Mouse (Mus musculus) R1 (cell line): ENCODE results near the gene Rfx4.

Source experiments
- DNase-seq: peaks from one replicate; pipeline ENCODE4 v3.0.0-alpha.2; 2018; ENCODE audit warnings: low read depth, low spot score

Gene Rfx4

DNA sequence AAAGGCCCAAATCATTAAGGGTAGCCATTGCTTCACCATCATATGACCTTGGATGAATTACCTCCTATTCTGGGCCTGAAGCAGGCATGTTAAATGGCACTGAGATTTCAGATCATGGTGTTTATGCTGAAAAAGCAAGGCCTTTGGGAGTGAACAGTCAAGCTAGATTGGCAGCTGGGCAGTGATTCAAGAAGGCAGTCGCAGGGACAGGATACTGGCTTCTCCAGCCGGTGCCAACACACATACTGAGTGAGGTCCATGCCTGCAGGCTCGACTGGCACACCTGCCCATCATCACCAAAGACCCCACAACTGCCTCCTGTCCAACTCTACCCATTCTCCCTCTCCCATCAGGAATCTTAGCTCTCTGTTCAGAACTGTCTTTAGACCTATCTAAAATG is 152.6 kb downstream of the Rfx4 start:
- DNase-seq, result no peak

DNA sequence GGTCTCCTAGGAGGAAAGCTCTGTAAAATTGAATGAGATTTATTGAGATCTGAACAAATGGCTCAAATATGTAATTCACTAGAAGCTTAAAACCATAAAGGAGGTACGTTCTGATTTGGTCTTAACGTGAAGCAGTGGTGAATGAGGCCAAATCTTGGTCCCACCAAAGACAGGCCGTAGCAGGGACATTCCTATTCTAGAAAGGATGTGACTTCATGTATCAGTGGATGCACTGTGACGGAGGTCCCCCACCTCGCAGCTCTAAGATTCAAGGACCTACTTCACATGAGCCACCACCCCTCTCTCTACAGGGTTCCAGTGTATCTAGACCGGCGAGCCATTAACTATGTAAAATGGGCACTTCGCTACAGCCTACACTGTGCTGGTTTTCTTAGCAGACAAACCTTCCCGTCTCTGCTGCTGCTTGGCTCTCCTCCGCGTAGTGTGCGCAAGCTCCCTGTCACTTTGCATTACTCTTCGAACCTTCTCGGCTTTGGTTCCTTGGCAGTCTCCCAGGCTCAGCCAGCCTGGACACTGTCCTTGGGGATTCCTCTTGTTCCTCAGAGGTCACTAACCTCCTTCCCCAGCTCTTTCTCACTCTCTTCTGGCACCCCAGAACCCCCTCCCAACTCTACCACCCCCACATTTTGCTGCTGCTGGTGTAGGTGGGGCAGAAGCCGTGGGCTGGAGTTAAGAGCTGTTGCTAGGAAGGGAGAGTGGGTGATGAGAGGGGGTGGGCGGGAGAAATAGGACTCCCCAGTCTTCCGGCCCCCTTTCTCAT is 153.3 kb downstream of the Rfx4 start:
- peak; percentile 66 for DNase-seq

DNA sequence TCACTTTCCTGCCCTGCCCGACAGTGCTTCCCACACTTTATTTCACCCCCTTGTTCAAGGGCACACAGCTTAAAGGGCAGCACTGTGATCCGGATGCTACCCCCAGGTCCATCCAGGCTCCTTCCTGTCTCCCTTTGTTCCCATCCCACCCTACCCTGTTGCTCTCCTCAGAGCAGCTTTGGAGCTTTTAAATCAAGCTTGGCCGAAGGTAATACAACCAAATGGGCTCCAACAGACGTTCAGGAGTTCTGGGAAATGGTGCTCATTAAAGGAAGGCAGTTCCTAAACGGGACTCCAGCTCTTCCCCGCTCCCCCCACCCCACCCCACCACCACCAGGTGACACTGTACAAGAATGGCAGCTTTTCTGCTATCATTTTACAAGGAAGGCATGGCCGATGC is 154.3 kb downstream of the Rfx4 start:
- DNase-seq, result peak; percentile 92

DNA sequence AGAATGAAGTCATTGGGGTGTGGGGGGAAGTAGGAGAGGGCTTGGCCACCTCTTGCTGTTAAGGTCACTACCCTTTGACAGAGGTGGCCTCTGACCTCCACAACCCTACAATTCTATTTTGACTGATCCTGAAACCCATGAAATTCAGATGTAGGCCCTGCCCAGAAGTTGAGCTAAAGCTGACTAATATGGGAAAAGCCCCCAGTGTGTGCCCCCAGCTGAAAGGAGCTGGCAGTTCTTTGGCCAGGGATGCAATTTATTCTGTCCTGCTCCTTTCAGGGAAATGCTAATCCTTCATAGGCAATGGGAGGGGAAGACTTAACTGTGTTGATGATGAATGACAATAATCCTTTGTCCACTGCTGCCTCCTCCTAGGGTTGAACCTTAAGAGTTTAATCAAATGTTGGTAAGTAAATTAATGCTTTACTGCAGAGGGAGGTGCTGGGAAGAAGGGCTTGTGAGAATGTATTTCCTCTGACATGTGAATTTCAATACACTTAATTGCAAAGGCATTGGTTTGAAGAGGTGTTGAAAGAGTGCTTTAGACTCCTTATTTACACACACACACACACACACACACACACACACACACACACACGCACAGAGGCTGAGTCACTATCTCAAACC is 155.0 kb downstream of the Rfx4 start:
- DNase-seq, result peak; percentile 96

DNA sequence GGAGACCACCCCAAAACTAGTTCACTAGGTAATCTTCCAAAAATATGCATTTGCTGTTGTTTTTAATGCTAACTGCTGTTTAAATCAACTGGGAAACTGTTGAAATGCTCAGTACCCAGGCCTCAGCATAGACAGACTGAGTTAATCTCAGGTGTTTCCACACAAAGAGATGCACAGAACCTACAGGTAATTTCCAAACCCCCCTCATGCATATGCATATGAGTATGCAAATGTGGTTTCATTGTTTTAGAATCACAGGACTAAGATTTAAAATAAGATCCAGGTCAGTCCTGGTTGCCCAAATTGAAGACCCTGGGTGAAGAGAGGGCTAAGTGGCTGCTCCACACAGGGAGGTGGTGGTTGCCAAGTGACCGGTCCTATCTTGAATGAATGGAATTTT is 157.3 kb downstream of the Rfx4 start:
- DNase-seq, result no peak

DNA sequence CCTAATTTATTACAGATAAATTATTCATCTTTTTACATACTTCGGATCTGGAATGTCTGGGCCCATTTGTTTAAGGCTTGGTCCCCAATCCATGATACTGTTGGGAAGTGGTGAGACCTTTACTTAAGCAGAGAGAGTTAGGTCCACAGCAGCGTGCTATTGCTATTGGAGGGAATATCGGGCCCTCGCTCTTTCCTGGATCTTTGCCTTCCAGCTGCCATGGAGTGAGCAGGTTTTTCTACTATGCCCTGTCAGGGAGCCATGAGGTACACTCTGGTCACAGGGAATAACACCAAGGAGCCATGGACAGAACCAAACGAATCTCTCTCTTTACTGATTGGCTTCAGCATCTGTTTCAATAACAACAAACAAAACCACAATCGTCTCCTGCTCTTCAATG is 159.6 kb downstream of the Rfx4 start:
- no peak for DNase-seq

DNA sequence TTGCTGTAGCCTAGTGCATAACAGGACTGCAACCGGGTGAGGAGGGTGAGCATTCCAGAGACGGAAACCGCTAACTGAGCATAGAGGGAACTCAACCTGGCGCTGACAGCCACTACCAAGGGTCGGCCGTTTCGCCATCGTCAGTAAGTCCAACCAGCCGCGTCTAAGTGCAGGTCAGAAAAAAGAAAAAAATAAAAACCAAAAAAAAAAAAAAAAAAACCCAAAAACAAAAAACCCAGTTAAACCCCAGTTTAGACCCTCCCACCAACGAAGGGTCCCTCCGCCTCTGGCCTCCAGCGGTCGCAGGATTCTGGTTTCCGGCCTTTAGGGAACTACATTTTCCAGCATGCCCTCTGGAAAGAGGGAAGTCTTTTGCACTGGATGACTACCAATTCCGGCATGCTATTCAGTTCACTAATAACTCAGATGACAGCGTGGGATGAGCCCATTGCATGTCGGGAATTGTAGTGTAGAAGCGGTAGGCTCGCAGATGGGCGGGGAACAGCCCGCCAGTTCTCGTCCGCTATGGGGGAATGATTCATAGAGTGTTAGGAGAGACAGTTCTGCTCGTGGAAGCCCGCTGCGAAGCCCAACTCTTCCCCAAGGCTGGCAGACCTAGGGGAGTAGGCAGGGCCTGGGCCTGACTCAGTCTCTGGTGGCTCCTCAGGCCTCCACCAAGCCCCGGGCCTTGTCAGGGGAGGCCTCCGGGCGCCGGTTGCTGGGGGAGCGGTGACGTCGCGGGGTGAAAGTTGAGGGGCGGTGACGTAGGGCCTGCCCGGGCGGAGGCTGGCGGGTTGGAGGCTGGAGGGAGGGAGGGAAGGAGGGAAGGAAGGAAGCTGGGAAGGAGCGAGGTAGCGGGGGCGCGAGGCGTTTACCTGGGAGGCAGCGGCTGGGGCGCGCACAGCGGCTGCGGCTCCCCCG is 161.2 kb downstream of the Rfx4 start, which contains the start of gene Ric8b:
TSS of gene Ric8b (plus strand) at position 807 of the 921 bp plus-strand sequence.
- peak; percentile 100 for DNase-seq

DNA sequence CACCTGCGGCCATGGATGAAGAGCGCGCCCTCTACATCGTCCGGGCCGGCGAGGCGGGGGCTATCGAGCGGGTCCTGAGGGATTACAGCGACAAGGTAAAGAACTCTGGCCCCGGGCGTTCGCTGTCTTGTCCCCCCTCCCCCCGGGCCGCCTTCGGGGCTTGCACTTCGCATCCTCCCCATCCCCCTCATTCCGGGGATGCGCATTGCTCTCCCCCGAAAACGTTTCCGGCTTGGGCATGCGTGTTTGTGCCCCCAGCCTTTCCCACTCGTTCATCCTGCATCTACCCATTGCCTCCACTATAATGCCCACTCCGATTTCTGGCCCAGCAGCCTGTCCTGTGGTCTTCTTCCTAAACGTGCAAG is 161.9 kb downstream of the Rfx4 start:
- no peak for DNase-seq

DNA sequence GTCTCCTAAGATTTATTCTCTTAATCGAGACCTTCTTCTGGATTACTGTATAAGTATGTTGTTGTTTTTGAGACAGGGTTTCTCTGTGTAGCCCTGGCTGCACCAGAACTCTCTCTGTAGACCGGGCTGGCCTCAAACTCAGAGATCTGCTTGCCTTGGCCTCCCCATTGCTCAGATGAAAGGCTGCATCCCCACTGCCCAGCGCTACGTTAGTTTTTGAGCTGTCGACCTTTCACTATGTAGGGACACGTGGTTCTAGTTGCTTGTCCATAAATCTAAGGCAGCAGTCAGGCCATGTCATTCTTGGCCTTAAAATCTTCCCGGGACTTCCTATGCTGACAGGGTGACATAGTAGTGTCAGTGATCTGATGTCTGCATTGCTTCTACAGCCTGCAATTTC is 170.5 kb downstream of the Rfx4 start:
- DNase-seq, result no peak

DNA sequence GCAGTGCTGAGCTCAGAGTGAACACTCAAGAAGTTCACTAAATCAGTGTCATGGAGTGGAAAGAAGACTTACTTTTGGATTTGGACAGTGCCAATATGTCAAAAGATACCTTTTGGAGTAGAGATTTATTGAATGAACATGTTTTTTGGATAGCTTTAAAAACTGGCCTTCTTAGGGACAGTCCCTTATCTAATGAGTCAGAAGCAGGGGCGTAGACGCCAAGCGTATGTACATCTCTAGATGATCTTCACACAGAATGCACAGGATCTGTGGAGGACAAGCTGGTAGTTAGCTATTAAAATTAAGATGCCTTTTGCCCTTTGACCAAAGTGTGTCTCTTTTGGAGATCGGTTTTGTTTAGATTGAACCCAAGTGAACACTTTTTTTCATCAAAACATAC is 171.0 kb downstream of the Rfx4 start:
- no peak for DNase-seq

DNA sequence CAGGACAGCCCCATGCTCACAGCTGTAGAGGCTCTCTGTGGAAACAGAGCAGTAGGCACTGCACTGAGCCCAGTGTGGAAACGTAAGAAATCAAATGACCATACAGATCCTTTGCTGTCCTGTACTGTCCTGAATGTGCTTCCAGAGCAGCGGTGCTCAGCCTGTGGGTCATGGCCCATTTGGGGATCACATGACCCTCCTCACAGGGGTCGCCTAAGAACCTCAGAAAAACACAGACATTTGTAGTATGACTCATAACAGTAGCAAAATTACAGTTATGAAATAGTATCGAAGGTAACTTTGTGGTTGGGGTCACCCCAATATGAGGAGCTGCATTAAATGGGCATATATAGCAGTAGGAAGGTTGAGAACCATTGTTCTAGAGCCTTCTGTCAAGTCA is 172.6 kb downstream of the Rfx4 start:
- DNase-seq, result no peak

DNA sequence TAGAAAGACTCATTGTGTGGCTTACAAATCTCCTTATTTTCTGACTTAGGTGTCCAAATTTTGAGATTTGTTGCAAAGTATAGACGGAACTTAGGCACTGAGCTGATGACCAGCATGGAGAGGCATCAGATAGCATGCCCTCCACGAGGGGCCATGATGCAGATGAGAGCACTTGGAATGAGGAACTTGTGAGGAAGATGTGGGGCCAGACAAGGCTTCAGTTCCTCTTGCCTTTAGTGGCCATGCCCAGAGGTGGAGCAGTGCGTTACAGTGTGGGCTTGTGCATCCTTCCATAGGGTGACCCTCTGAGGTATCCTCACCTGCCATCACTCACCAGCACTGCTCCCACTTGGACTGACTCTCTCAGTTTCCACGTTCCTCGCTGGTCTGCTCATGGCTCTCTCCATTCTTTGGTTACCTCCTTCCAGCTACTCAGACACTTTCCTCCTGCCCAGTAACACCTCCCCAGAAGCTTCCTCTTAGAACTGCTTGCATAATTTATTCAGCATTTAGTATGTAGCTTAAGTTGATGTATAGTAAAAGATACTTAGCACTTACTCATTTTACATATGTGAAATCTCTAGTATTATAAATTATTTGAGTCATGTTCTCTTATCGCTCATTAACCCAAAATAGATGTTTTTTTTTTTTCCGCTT is 179.8 kb downstream of the Rfx4 start:
- DNase-seq, result no peak

DNA sequence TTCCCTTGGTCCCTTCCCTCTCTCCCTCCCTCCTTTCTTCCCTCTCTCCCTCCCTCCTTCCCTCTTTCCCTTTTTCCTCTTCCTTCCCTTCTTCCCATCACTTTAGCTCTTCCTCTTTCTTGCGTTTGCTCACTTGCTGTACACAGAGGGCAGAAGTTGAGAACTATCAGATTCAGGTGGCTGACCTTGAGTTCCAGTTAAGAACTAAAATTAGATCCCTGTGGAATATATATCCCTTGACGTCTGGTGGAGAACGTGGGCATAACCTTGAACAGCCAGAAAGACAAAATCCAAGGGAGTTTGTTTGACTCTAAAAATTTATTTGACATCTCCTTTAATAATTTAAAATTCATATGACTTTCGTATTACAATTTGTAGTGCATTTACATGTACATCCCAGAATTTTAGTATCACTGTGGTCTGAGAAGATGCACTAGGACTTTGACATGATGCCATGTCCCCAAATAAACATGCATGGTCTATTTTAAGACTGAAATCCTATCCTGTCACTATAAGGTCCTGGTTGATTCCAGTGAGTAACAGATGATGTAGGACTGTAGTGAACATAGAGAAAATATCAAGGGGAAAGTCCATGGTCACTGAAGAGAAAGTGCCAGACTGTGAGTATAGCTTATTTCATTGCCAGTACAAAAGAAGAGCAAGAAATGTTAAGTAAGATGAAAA is 181.1 kb downstream of the Rfx4 start:
- no peak for DNase-seq

DNA sequence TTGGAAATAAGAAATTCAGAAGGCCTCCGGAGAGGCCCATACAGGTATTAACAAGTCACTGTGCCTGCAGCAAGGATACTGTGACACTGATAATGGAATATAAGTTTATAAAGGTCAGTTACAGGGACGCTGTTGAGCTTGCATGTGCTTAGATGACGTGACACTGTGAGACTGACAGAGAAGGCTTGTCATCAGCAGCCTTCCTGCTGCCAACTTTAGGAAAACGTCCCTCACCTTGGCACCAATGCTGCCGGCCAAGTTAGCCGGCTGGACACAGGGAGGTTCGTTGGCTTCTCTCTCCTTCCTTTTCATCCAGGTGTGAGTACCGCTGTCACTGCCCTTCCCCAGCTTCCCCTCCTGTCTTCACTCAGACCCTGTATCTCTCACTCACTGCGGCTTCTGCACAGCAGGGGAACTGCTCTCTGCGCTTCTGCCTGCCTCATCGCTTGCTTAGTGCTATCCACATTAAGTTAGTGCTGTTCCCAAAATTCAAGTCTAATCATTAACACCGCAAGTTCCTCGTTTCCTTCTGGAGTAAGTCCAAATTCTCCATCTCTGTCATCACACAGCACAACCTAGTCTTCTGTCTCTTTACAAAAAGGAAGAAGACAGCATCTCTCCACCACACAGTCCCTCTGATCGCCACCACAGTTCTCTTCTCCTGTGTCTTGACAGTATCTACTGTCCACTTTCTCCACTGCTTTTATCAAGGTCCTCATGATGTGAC is 182.4 kb downstream of the Rfx4 start:
- DNase-seq, result no peak

DNA sequence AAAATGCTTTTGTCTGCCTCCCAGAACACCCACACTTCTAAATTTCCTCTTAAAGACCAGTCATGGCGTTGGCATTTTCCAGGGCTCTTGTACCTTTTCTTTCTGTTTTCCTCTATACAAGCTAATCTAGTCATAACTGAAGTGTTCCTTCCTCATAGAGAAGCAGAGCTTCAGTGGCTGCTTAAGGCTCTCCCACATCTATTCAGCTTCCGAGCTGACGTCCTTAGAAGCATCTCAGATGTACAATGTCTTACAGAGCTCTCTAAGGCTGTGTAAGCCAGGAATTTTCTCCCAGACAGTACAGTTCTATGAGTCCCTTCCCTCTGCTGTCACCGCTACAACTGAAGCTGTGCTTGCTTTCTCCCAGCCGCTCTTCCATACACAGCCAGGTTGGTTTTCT is 183.0 kb downstream of the Rfx4 start:
- DNase-seq, result no peak

DNA sequence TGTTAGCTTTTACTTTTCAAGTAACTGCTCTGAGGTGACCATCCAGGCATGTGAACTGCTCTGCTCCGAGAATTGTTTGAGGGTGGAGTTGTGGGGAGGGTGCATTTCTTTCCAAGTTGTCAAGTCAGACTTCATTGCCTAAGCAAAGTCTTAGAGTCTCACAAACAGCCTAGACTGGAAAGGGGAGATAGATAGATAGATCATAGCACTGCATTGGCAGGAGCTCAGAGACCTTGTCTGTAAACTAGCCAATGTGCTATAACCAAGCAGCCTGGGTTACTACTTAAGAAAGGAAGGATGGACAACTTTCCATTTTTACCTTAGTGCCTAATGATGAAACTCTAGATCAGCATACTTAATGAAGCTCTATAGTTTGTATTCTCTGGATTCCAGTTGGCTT is 184.5 kb downstream of the Rfx4 start:
- no peak for DNase-seq

DNA sequence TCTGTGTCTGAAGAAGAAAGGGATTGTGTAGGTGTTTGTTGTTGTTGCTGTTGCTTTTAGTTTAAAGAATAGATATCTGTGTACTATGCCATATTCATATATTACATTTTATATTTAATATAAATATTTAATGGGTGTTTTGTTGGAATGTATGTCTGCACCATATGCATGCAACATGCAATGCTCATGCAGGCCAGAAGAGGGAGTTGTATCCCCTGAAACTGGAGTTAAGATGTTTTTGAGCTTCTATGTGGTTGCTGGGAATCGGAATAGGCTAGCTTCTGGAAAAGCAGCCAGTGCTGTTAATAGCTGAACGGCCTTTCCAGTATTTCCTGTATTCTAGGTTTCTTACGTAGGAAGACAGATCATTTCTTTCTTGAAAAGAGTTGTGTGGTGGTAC is 189.8 kb downstream of the Rfx4 start:
- peak; percentile 59 for DNase-seq

DNA sequence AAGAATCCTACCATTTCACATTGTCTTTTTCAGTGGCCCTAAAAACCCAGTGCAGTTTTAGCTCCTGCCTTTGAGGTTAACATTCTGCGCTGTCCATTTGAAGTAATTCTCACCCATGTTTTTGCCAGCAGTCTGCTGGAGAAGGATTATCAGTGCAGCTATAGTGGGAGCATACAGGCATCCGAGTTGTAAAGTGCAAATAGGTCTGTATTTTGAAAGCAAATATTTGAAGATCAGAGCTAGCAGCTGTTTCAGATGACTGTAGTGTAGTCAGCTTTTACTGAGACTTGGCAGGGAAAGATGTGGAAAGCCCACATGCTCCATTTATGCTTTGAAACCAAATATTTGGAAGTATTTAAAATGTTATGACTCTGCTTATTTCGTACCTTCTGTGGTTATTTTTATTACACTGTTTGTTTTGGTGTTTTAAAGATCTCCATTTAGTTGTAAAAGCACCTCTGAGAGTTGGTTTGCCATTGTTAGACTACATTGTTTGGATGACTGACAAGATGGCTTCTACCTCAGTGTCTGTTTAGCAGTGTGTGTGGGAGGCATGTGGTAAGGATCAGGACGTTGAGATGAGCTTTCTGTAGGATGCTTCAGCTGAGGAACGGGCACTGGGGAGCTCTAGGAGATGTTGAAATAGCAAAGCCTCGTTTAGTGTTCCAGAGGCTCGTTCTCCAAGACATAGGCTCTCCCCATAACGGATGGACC is 193.3 kb downstream of the Rfx4 start:
- DNase-seq, result no peak

DNA sequence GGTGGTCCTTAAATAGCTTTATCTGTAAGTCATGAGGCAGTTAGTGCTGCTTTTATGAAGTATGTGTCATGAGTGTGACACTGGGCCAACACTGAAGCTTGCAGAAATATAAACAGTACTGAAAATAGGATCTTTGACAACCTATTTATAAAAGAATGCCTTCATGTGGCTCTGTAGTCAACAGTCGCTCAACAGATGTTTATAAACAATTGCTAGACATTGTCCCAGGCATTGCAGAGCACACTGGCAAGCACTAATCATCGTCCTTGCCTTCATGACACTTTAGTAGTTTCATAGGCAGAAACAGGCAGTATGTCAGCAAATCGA is 193.8 kb downstream of the Rfx4 start:
- no peak for DNase-seq

DNA sequence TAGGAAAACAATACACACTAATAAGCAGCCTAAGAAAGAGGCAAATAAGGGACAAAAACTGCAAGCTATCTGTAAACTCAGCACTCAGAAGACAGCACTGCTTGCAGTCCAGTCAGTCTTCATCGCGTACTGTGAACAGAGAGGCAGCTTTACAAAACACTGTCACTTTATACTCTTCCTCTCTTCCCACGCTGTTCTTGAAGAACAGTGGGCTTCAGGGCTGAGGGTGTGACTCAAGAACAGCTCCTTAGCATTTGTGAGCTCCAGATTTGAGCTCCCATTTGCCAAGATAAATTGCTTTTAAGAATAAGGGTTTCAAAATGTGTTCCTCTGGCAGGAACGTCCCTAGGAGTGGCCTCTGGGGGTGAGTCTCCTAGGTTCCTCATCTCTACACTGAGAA is 194.5 kb downstream of the Rfx4 start:
- DNase-seq, result no peak
